Mouse (Mus musculus): Measurements from ENCODE around the gene 2410004B18Rik. TPM values are rescaled to one million over a fixed set of nuclear protein-coding genes. Genes with fewer than 3 reads are reported as not detected.

2410004B18Rik gene
- total and polyA plus RNA-seq, 2 experiments, result 3.6 to 6.7 TPM

GRCm38 (mm10) chr3:145966806-145967205 lies 29.0 kb downstream of the 2410004B18Rik start:
- H3K9ac ChIP-seq (ENCODE audit: low read depth, low read length), result no peak overlapping the region
- no peaks in the 10 kb centered on the region for H3K27me3 ChIP-seq (ENCODE audit: control insufficient read depth, insufficient read depth, low read length)
- TF ChIP-seq CTCF (IDR thresholded peaks at IDR 0.05; ENCODE audit: low read depth, low read length), result no peak
- no peak for TF ChIP-seq POLR2A (IDR thresholded peaks at IDR 0.05; ENCODE audit: extremely low read depth, insufficient read depth, low read length)
- no peak for DNase-seq (ENCODE audit: extremely low read depth, low read depth, low spot score)
- no peaks in the 10 kb centered on the region for H3K36me3 ChIP-seq (ENCODE audit: control insufficient read depth, insufficient read depth, low read length)
- no peak overlapping the region for H3K4me3 ChIP-seq (ENCODE audit: insufficient read depth, low read depth, low read length)
- 0 out of 2 replicates have a peak, but pooled peaks cover 3% of the 10 kb centered on the region for H3K4me1 ChIP-seq (ENCODE audit: control insufficient read depth, insufficient read depth, low read length)
- H3K79me2 ChIP-seq (ENCODE audit: control insufficient read depth, insufficient read depth, low read length), result no peaks in the 10 kb centered on the region
- no peak overlapping the region for H3K27ac ChIP-seq (replicated peaks; ENCODE audit: insufficient read depth, low read depth, low read length)
- 95% methylated on average over 5 of the region's 5 CpGs for WGBS

- H3K4me1 ChIP-seq (ENCODE audit: control insufficient read depth, insufficient read depth, low read length), result 0 out of 2 replicates have a peak, but pooled peaks cover 3% of the 10 kb centered on the region
- H3K9ac ChIP-seq (ENCODE audit: low read depth, low read length), result no peak overlapping the region
- 66% methylated on average over 14 of the region's 14 CpGs for WGBS
- no peaks in the 10 kb centered on the region for H3K79me2 ChIP-seq (ENCODE audit: control insufficient read depth, insufficient read depth, low read length)
- TF ChIP-seq CTCF (IDR thresholded peaks at IDR 0.05; ENCODE audit: low read depth, low read length), result no peak
- no peak for TF ChIP-seq POLR2A (IDR thresholded peaks at IDR 0.05; ENCODE audit: extremely low read depth, insufficient read depth, low read length)
- DNase-seq (ENCODE audit: extremely low read depth, low read depth, low spot score), result no peak
- no peaks in the 10 kb centered on the region for H3K36me3 ChIP-seq (ENCODE audit: control insufficient read depth, insufficient read depth, low read length)
- no peak overlapping the region for H3K27ac ChIP-seq (replicated peaks; ENCODE audit: insufficient read depth, low read depth, low read length)
- 0 out of 2 replicates have a peak, but pooled peaks cover 1% of the 10 kb centered on the region for H3K27me3 ChIP-seq (ENCODE audit: control insufficient read depth, insufficient read depth, low read length)
- no peak overlapping the region for H3K4me3 ChIP-seq (ENCODE audit: insufficient read depth, low read depth, low read length)
Observed at GRCm38 (mm10) chr3:145969031-145969501, 31.3 kb downstream of the 2410004B18Rik start.

- no peak for TF ChIP-seq CTCF (IDR thresholded peaks at IDR 0.05; ENCODE audit: low read depth, low read length)
- no peak for TF ChIP-seq POLR2A (IDR thresholded peaks at IDR 0.05; ENCODE audit: extremely low read depth, insufficient read depth, low read length)
- Histone ChIP-seq H3K36me3 (ENCODE audit: control insufficient read depth, insufficient read depth, low read length) (no peaks in the 10 kb centered on the region), H3K4me1 (ENCODE audit: control insufficient read depth, insufficient read depth, low read length) (no peaks in the 10 kb centered on the region), H3K27ac (replicated peaks; ENCODE audit: insufficient read depth, low read depth, low read length) (no peak overlapping the region), H3K4me3 (ENCODE audit: insufficient read depth, low read depth, low read length) (no peak overlapping the region), H3K79me2 (ENCODE audit: control insufficient read depth, insufficient read depth, low read length) (no peaks in the 10 kb centered on the region), H3K9ac (ENCODE audit: low read depth, low read length) (no peak overlapping the region), H3K27me3 (ENCODE audit: control insufficient read depth, insufficient read depth, low read length) (0 out of 2 replicates have a peak, but pooled peaks cover 2% of the 10 kb centered on the region)
- DNase-seq (ENCODE audit: extremely low read depth, low read depth, low spot score), result no peak
- 84% methylated on average over 10 of the region's 10 CpGs for WGBS
Observed at GRCm38 (mm10) chr3:145971501-145971900, 33.7 kb downstream of the 2410004B18Rik start.

- H3K36me3 ChIP-seq (ENCODE audit: control insufficient read depth, insufficient read depth, low read length), result no peaks in the 10 kb centered on the region
- 95% methylated on average over 7 of the region's 7 CpGs for WGBS
- TF ChIP-seq CTCF (IDR thresholded peaks at IDR 0.05; ENCODE audit: low read depth, low read length), result no peak
- TF ChIP-seq POLR2A (IDR thresholded peaks at IDR 0.05; ENCODE audit: extremely low read depth, insufficient read depth, low read length), result no peak
Observed at GRCm38 (mm10) chr3:145974986-145975385, 37.2 kb downstream of the 2410004B18Rik start.

GRCm38 (mm10) chr3:145985333-145985925 lies 47.6 kb downstream of the 2410004B18Rik start:
- 22% methylated on average over 7 of the region's 7 CpGs for WGBS
- Histone ChIP-seq H3K9ac (ENCODE audit: low read depth, low read length) (no peak overlapping the region), H3K27ac (replicated peaks; ENCODE audit: insufficient read depth, low read depth, low read length) (no peak overlapping the region), H3K4me1 (ENCODE audit: control insufficient read depth, insufficient read depth, low read length) (peaks cover 9% of the 10 kb centered on the region), H3K79me2 (ENCODE audit: control insufficient read depth, insufficient read depth, low read length) (no peaks in the 10 kb centered on the region; the same call in 1 of the 2 replicates), H3K4me3 (ENCODE audit: insufficient read depth, low read depth, low read length) (no peak overlapping the region), H3K36me3 (ENCODE audit: control insufficient read depth, insufficient read depth, low read length) (no peaks in the 10 kb centered on the region), H3K27me3 (ENCODE audit: control insufficient read depth, insufficient read depth, low read length) (no peaks in the 10 kb centered on the region)
- TF ChIP-seq POLR2A (IDR thresholded peaks at IDR 0.05; ENCODE audit: extremely low read depth, insufficient read depth, low read length) (no peak), CTCF (IDR thresholded peaks at IDR 0.05; ENCODE audit: low read depth, low read length) (no peak)
- DNase-seq (ENCODE audit: extremely low read depth, low read depth, low spot score), result peak; percentile 84

More at GRCm38 (mm10) chr3:145974986-145975385, 37.2 kb downstream of the 2410004B18Rik start:
- no peak overlapping the region for H3K9ac ChIP-seq (ENCODE audit: low read depth, low read length)
- 0 out of 2 replicates have a peak, but pooled peaks cover 2% of the 10 kb centered on the region for H3K27me3 ChIP-seq (ENCODE audit: control insufficient read depth, insufficient read depth, low read length)
- no peaks in the 10 kb centered on the region for H3K4me1 ChIP-seq (ENCODE audit: control insufficient read depth, insufficient read depth, low read length)
- no peak overlapping the region for H3K27ac ChIP-seq (replicated peaks; ENCODE audit: insufficient read depth, low read depth, low read length)
- no peaks in the 10 kb centered on the region for H3K79me2 ChIP-seq (ENCODE audit: control insufficient read depth, insufficient read depth, low read length)
- DNase-seq (ENCODE audit: extremely low read depth, low read depth, low spot score), result no peak
- H3K4me3 ChIP-seq (ENCODE audit: insufficient read depth, low read depth, low read length), result no peak overlapping the region
